Comparison of ENCODE assay signal across 11 mouse cellular contexts in genomic region chr7:75328721-75329362, GRCm38 (mm10). TPM values are rescaled to one million over a fixed set of nuclear protein-coding genes. Genes with fewer than 3 reads are reported as not detected.
DNase-seq lines count a peak whose midpoint lies in the region; ATAC-seq and TF ChIP-seq lines count a peak whose summit lies in the region.
"Had no signal": no experiment of that assay in that cellular context is flagged by ENCODE, and none has a peak within 500 bp of the region (broad histone marks: within the 10 kb centered on the region; RNA-seq: fewer than 3 reads in every experiment).

No protein-coding gene starts in this region.

- H3K27ac ChIP-seq in hindbrain, embryonic 16.5 days (ENCODE audit: low read depth, low read length) = peak overlapping the region; percentile 36
- no peak overlapping the region; the same call in 1 of the 2 replicates for H3K27ac ChIP-seq in neural tube, embryonic 14.5 days (ENCODE audit: low read depth, low read length)
- H3K27ac ChIP-seq in gastrocnemius, adult 2 months = no peak overlapping the region
- H3K27ac ChIP-seq: macrophage had no signal

- TF ChIP-seq CTCF in gastrocnemius, adult 2 months (IDR thresholded peaks at IDR 0.05) = no peak

- H3K27me3 ChIP-seq in hindbrain, embryonic 16.5 days (replicated peaks; ENCODE audit: control insufficient read depth, insufficient read depth, low read length) = no peaks in the 10 kb centered on the region
- H3K27me3 ChIP-seq in neural tube, embryonic 14.5 days (ENCODE audit: control insufficient read depth, insufficient read depth, low read length) = no peaks in the 10 kb centered on the region

- WGBS in hindbrain, embryonic 16.5 days = 31% methylated on average over 3 of the region's 3 CpGs
- WGBS in neural tube, embryonic 14.5 days = 22% methylated on average over 3 of the region's 3 CpGs

- intact Hi-C loops in gastrocnemius, adult 2 months (cut with DNase I) = no loop called here

- H3K4me3 ChIP-seq in hindbrain, embryonic 16.5 days (ENCODE audit: low read length) = no peak overlapping the region
- no peak overlapping the region for H3K4me3 ChIP-seq in neural tube, embryonic 14.5 days (ENCODE audit: low read depth, low read length)
- H3K4me3 ChIP-seq in gastrocnemius, adult 2 months = no peak overlapping the region

- H3K36me3 ChIP-seq in hindbrain, embryonic 16.5 days (ENCODE audit: control insufficient read depth, insufficient read depth, low read length) = no peaks in the 10 kb centered on the region
- H3K36me3 ChIP-seq in neural tube, embryonic 14.5 days (ENCODE audit: control insufficient read depth, insufficient read depth, low read length) = no peaks in the 10 kb centered on the region

- H3K4me2 ChIP-seq in hindbrain, embryonic 16.5 days (ENCODE audit: low read length) = no peak overlapping the region
- H3K4me2 ChIP-seq in neural tube, embryonic 14.5 days (ENCODE audit: low read depth, low read length) = no peak overlapping the region
- H3K4me2 ChIP-seq: liver, embryonic 11.5 days had no signal

- DNase-seq in layer of hippocampus, adult 9-11 months = peak; percentile 38
- DNase-seq in layer of hippocampus, postnatal 25 days (ENCODE audit: extremely low spot score in 1 of 2, low spot score in 1 of 2) = no peak
- DNase-seq in cerebellum, postnatal 25 days = peak; percentile 29 to 36
- no peak for DNase-seq in right cerebral cortex, postnatal 14 days
- no peak for DNase-seq in gastrocnemius, adult 2 months
- DNase-seq in gastrocnemius, adult 18-20 months (ENCODE audit: low spot score) = no peak
- DNase-seq: heart, postnatal 36 days had no signal

- peak; percentile 83 for ATAC-seq in hindbrain, embryonic 16.5 days
- peak; percentile 84 for ATAC-seq in neural tube, embryonic 14.5 days (ENCODE audit: low read depth)

- H3K9ac ChIP-seq in hindbrain, embryonic 16.5 days (ENCODE audit: low read depth, low read length) = no peak overlapping the region
- H3K9ac ChIP-seq in neural tube, embryonic 14.5 days (replicated peaks; ENCODE audit: low read depth, low read length) = no peak overlapping the region

- no peaks in the 10 kb centered on the region for H3K9me3 ChIP-seq in hindbrain, embryonic 16.5 days (ENCODE audit: control insufficient read depth, low read length)
- H3K9me3 ChIP-seq in neural tube, embryonic 14.5 days (ENCODE audit: control insufficient read depth, low read length) = no peaks in the 10 kb centered on the region

- peaks cover 10% of the 10 kb centered on the region; the same call in 1 of the 2 replicates for H3K4me1 ChIP-seq in hindbrain, embryonic 16.5 days (ENCODE audit: control insufficient read depth, insufficient read depth, low read depth, low read length)
- peaks cover 13% of the 10 kb centered on the region; the same call in 1 of the 2 replicates for H3K4me1 ChIP-seq in neural tube, embryonic 14.5 days (ENCODE audit: control insufficient read depth, insufficient read depth, low read length)

RNA-seq across cellular contexts. Expression of gene Sv2b, which starts 19.8 kb away (rescaled TPM):
- total RNA-seq in layer of hippocampus, postnatal 25 days (2021) = 100 to 1,000 TPM; 289 to 325 TPM
- 20.4 and 23.5 TPM in 2 replicates for polyA plus RNA-seq in hindbrain, embryonic 16.5 days (2015; fragmentation: Nextera tagmentation; extraction: Ambion mirVana)
- polyA plus RNA-seq in neural tube, embryonic 14.5 days (2014; fragmentation: Nextera tagmentation; extraction: Ambion mirVana) = 18.9 and 20.6 TPM in 2 replicates
- under 1 TPM; 0.43 to 0.45 TPM for total RNA-seq in gastrocnemius, adult 2 months (2021)
- under 1 TPM; 0.38 to 0.91 TPM for total RNA-seq in gastrocnemius, adult 18-20 months (2021)
- polyA plus RNA-seq: macrophage had no signal

Comparison
In these comparisons a context has a peak if more than half of its experiments do, and no peak if none do; other contexts are left out.
1. DNase-seq: peak in layer of hippocampus, adult 9-11 months (single experiment) and cerebellum, postnatal 25 days (2 of 2); none in layer of hippocampus, postnatal 25 days (0 of 2), right cerebral cortex, postnatal 14 days (single experiment), gastrocnemius, adult 2 months (single experiment) and gastrocnemius, adult 18-20 months (single experiment).
2. RNA of gene Sv2b, which starts 19.8 kb away (total RNA-seq): 289 to 325 TPM in layer of hippocampus, postnatal 25 days; 0.38 to 0.91 TPM in gastrocnemius, adult 18-20 months and 0.43 to 0.45 TPM in gastrocnemius, adult 2 months; every median in the first group is over 100 times any median in the second.